Mouse (Mus musculus) olfactory bulb, adult 2 months (tissue): ENCODE results near the gene Zfp322a. TPM values are rescaled to one million over a fixed set of nuclear protein-coding genes. Genes with fewer than 3 reads are reported as not detected.
"Not testable (repeated sequence)": the region's sequence is repeated elsewhere in the genome, so short reads cannot be mapped to it uniquely, and the experiment has no call there.

Source experiments
- H3K27ac ChIP-seq: fragments of 200-500 bp; 2 replicates; pipeline ENCODE4 v1.5.1; 2012; ENCODE audit warnings: low read depth, low read length; ENCODE audit not compliant: insufficient read depth
- H3K4me1 ChIP-seq: fragments of 200-500 bp; 2 replicates; pipeline ENCODE4 v1.6.1; 2012; ENCODE audit warnings: low read length; ENCODE audit not compliant: control insufficient read depth, insufficient read depth
- H3K4me3 ChIP-seq: fragments of 200-500 bp; 2 replicates; pipeline ENCODE4 v1.5.1; 2012; ENCODE audit warnings: mild to moderate bottlenecking, low read depth, low read length, moderate library complexity; ENCODE audit not compliant: insufficient read depth
- CTCF ChIP-seq: fragments of 200-500 bp; IDR thresholded peaks from 2 replicates; pipeline ENCODE4 v1.5.1; 2012; ENCODE audit warnings: low read depth, mild to moderate bottlenecking, low read length, moderate library complexity; ENCODE audit not compliant: insufficient read depth
- POLR2A ChIP-seq: fragments of 200-500 bp; IDR thresholded peaks from 2 replicates; pipeline ENCODE4 v1.6.1; 2012; ENCODE audit warnings: mild to moderate bottlenecking, low read depth, low read length, moderate library complexity; ENCODE audit not compliant: insufficient read depth
- WGBS: fragments of 180-500 bp; shearing (Covaris S2); methylation state at CpG from one replicate; pipeline ENCODE4 v1.1.7; 2018; 5-methylcytosine and 5-hydroxymethylcytosine counted together
- polyA plus RNA-seq: library from polyadenylated mRNA; stranded (reverse); fragments of >200 nt; gene quantifications from 2 replicates; pipeline ENCODE4 v1.2.4, GENCODE M21; 2012; ENCODE audit warnings: low replicate concordance; ENCODE audit not compliant: missing spikeins, insufficient read depth, insufficient read length

The Zfp322a gene
- polyA plus RNA-seq, 1 experiment, result not detected

GRCm38 (mm10) chr13:23400771-23401682 lies 32.0 kb upstream of the Zfp322a start:
- H3K27ac ChIP-seq, result no peak overlapping the region
- no peak overlapping the region for H3K4me3 ChIP-seq
- peaks cover 4% of the 10 kb centered on the region for H3K4me1 ChIP-seq
- whole genome bisulfite sequencing, result 13% methylated on average over 24 of the region's 24 CpGs
- TF ChIP-seq POLR2A (no peak), CTCF (no peak)

DNA sequence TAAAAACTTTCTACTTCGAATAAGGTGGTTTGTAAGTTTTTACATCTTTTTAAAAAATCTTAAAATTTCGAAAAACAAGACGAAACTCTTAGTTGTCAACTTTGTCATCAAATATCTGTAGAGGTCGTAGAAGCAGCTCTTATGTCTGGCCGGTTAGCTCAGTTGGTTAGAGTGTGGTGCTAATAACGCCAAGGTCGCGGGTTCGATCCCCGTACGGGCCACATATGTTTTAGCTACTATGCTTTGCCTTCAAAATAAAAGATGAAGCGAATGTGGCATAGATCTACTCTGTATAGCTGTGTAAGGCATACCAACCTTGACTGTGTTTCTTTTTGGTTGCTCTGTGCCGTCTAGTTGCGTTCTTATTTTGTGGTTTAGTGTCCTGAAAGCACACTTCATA lies 27.9 kb upstream of the Zfp322a start:
- 19% methylated on average over 14 of the region's 14 CpGs for WGBS
- H3K27ac ChIP-seq, H3K4me1 ChIP-seq, H3K4me3 ChIP-seq: not testable (repeated sequence)

DNA sequence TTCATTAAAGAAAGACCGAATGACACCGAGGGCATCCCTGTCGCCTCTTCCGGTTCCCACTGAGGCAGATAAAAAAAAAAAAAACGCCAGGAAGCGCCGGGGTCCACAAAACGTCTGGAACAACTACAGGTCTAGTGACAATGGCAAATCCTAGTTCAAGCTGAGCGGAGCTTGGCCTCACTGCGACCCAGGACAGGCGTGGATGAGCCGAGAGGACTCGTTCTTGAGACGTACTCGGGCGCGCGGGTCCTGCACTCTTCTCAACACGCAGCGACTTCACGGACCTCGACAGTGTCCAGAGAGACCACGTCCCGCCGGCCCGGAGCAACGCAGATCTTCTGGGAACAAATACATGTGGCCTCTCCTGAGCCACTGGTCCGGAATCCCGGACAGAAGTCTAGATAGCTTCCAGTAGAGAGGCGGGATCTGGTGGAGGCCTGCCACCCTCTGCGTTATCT lies 27.3 kb upstream of the Zfp322a start:
- H3K4me3 ChIP-seq, result peak overlapping the region; percentile 9; the same call in 1 of the 2 replicates
- under 1% methylated on average over 31 of the region's 31 CpGs for WGBS
- H3K4me1 ChIP-seq, result peaks cover 8% of the 10 kb centered on the region
- no peak overlapping the region for H3K27ac ChIP-seq
- TF ChIP-seq POLR2A (no peak), CTCF (no peak)

- H3K27ac ChIP-seq, result no peak overlapping the region
- H3K4me1 ChIP-seq, result peaks cover 8% of the 10 kb centered on the region
- peak overlapping the region; percentile 19; the same call in 1 of the 2 replicates for H3K4me3 ChIP-seq
- no peak for TF ChIP-seq CTCF
- no peak for TF ChIP-seq POLR2A
- WGBS, result 3% methylated on average over 43 of the region's 43 CpGs
Observed at GRCm38 (mm10) chr13:23395301-23396245, 26.6 kb upstream of the Zfp322a start.

DNA sequence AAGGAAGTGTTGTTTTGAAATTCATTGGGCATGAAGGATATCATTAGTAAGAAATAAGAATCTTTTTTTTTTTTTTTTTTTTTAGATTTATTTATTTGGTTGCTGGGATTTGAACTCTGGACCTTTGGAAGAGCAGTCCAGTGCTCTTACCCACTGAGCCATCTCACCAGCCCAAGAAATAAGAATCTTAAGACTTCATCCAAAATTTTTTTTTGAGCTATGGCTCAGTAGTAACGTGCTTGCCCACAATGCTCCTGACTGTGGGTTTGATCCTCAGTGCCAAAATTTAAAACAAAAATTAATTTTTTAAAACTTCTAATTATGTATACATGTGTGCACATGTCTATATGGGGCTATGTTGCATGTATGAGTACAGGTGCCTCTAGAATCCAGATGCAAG lies 18.5 kb upstream of the Zfp322a start:
- TF ChIP-seq CTCF (no peak), POLR2A (no peak)
- no peaks in the 10 kb centered on the region for H3K4me1 ChIP-seq
- WGBS, result 85% methylated on average over 1 of the region's 1 CpGs
- no peak overlapping the region for H3K27ac ChIP-seq
- H3K4me3 ChIP-seq, result no peak overlapping the region

DNA sequence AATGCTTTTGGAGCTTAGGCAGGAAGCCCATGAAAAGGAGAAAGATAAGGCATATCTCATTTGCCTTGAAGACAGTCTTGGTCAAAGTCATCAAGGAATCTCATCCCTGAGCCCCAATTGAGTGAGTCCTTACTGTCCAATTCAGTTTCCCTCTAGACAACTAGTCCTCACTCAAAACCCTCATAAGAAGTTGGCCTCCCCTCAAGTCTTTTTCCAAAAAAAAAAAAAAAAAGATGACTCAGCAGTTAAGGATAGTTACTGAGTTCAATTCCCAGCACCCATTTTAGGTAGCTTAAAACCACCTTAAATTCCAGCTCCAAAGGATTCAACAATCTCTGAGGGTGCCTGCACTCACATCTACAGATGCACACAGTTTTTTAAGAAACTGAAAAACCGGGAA lies 14.1 kb upstream of the Zfp322a start:
- Histone ChIP-seq H3K4me3 (no peak overlapping the region), H3K4me1 (no peaks in the 10 kb centered on the region), H3K27ac (no peak overlapping the region)
- WGBS, result 51% methylated on average over 1 of the region's 1 CpGs
- TF ChIP-seq CTCF, result no peak
- no peak for TF ChIP-seq POLR2A

DNA sequence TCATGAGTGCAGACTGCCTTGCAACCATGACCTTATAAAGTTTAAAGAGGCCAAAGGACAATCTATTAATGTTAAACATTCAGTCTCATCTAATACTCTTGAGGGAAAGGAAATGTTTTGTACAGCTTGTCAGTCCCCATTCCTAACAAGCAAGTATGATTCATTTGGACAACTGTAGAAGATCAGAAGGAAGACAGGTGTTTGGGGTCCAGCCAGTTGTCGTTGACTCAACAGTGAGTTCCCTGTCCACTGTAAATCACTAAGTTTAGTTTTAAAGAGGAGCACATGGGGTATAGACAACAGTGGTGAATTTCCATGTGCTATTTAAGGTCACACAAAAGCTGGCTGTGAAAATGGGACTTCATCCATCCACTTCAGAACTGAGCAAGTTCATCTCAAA lies 3.4 kb upstream of the Zfp322a start:
- WGBS, result 79% methylated on average over 1 of the region's 1 CpGs
- Histone ChIP-seq H3K4me3 (no peak overlapping the region), H3K27ac (no peak overlapping the region), H3K4me1 (no peaks in the 10 kb centered on the region)
- no peak for TF ChIP-seq POLR2A
- no peak for TF ChIP-seq CTCF

DNA sequence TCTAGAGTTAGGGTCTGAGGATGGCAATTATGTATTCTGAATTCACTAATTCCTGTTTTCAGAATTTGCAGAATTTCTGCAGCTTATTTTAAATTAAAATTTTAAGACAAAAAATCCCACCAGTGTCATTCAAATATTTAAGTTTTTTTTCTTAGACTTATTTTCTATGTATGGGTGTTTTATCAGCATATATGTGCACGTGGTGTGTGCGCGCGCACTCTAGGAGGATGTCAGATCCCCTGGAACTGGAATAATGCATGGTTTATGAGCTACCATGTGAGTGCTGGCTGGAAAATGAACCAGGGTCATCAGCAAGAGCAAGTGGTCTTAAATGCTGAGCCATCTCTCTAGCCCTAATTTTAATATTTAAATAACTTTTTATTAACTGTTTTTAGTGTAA lies 1.1 kb upstream of the Zfp322a start:
- TF ChIP-seq POLR2A, result no peak
- TF ChIP-seq CTCF, result no peak
- no peak overlapping the region for H3K4me3 ChIP-seq
- H3K4me1 ChIP-seq, result no peaks in the 10 kb centered on the region
- 94% methylated on average over 4 of the region's 4 CpGs for WGBS
- H3K27ac ChIP-seq, result no peak overlapping the region

- Histone ChIP-seq H3K27ac (peak overlapping the region; percentile 16), H3K4me3 (peak overlapping the region; percentile 76), H3K4me1 (no peaks in the 10 kb centered on the region)
- TF ChIP-seq POLR2A, result no peak
- no peak for TF ChIP-seq CTCF
- 0% methylated on average over 10 of the region's 10 CpGs for WGBS
Observed at GRCm38 (mm10) chr13:23369421-23369765, 385 bp upstream of the Zfp322a start.
